Mouse (Mus musculus): ENCODE measurements around the gene Ubqln2.

The Ubqln2 gene

DNA sequence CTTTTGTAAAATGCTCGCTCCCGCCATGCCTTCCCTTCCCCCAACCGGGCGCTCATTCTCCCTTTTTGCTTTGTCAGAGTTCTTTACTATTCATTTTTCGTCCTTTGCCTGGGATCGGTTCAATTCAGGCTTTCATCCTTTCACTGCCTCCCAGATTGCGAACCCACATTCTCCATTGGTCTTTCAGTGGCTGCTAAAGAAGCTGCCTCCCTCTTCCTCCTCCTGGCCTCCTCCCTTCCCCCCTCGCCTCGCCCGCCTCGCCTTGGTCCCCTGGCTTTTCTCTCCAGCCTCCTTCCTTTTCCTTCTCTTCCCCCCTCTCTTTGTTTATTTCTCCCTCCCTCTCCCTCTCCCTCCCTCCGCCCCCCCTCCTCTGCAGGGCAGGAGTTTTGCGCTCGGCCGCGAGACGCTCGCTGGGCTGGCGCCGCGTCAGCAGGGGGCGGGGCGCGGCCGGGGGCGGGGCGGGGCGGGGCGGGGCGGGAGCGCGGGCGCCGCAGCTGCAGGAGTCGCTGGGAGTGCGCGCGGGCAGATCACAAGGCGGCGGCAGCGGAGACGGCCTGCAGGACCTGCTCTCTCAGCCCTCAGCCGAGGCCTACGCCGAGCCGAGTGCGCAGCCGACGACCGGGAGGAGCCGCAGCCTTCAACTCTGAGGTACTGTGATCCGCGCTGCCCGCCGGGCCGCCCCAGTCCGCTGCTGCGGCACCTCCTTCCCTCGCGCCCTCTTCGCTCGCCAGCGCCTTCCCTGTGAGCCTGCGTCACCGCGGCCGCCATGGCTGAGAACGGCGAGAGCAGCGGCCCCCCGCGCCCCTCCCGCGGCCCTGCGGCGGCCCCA is at the start of gene Ubqln2:
Gene Ubqln2, plus strand, starts transcription at position 540 of the 829 bp plus-strand sequence.
- DNase-seq: peak; percentile 81

DNA sequence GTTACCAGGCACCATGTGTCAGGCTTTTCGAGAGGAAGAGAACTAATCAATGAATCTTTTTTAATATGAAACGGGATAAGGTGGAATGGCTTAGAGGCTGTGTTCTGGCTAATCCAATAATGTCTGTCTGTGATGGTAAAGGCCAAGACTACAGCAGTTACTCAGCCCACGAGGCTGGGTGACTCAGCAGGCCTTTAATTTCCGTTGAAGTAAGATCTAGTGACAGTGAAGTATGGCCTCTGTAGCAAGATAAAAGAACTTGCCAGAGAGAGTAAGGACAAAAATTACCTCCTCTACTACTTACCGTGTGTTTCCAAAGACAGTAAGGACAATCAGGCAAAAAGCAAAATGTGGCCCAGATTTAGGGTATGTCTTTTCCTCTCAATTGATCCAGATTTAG is 46.1 kb upstream of the Ubqln2 start:
- DNase-seq: no peak

DNA sequence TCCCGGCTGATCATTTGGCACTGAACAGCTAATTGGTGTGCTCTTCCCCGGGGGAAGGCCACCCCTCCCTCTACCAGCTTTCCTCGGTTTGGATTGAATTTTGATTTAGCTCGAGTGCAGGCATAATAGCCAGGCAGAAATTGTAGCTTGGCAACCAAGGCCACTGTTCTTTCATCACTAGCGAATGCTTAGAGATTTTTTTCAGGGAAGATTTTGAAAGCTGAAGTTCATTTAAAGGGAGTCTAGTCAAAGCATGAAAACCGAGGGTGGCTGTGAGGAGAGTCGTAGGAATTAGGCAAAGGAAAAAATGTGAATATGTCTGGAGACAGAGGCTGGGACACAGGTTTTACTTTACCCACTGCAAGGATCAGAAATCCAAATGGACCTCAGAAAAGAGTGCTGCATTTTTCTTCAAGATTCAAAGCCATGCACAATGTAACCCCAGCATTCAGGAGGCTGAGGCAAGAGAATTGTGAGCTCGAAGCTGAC is 21.2 kb upstream of the Ubqln2 start:
- DNase-seq: peak; percentile 10

DNA sequence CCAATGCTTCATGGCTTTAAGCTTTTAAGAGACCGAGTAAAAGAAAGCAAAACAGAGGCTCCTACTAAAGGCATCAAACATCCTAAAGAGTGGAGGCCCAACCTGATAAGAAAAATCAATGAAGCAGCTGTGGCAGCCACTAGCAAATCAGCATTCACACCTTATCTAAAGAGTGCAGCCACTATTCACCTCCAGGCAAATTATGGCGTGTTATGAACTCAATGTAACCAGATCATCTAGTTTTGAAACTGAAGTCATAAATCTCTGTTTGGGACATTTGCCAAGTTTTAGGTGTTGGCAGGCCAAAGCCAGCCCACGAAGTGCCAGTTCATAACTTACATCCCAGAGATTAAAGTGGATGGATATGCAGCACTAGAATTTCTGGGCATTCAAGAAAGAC is 5.7 kb upstream of the Ubqln2 start:
- DNase-seq: no peak

DNA sequence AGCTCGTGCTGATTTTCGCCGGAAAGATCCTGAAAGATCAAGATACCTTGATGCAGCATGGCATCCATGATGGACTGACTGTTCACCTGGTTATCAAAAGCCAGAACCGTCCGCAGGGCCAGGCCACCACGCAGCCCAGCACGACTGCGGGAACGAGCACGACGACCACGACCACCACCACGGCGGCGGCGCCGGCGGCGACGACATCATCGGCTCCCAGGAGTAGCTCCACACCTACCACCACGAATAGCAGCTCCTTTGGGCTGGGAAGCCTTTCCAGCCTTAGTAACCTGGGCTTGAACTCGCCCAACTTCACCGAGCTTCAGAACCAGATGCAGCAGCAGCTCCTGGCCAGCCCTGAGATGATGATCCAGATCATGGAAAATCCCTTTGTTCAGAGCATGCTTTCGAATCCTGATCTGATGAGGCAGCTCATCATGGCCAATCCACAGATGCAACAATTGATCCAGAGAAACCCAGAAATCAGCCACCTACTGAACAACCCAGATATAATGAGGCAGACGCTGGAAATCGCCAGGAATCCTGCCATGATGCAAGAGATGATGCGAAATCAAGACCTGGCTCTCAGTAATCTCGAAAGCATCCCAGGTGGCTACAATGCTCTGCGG is 752 bp downstream of the Ubqln2 start:
- peak; percentile 8 for DNase-seq

DNA sequence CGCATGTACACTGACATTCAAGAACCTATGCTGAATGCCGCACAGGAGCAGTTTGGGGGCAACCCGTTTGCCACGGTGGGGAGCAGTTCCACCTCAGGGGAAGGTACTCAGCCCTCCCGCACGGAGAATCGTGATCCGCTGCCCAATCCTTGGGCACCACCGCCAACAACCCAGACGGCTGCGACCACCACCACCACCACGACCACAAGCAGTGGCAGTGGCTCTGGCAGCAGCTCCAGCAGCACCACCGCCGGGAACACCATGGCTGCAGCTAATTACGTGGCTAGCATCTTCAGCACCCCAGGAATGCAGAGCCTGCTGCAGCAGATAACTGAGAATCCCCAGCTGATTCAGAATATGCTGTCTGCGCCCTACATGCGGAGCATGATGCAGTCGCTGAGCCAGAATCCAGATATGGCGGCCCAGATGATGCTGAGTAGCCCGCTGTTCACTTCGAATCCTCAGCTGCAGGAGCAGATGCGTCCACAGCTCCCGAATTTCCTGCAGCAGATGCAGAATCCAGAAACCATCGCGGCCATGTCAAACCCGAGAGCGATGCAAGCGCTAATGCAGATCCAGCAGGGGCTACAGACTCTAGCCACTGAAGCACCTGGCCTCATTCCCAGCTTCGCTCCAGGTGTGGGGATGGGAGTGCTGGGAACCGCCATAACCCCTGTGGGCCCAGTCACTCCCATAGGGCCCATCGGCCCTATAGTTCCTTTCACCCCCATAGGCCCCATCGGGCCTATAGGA is 1.4 kb downstream of the Ubqln2 start:
- DNase-seq: no peak

DNA sequence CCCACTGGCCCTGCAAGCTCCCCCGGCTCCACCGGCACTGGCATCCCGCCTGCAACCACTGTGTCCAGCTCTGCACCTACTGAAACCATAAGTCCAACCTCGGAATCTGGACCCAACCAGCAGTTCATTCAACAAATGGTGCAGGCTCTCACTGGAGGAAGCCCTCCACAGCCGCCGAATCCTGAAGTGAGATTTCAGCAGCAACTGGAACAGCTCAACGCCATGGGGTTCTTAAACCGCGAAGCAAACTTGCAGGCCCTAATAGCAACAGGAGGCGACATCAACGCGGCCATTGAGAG is 2.0 kb downstream of the Ubqln2 start:
- DNase-seq: no peak

DNA sequence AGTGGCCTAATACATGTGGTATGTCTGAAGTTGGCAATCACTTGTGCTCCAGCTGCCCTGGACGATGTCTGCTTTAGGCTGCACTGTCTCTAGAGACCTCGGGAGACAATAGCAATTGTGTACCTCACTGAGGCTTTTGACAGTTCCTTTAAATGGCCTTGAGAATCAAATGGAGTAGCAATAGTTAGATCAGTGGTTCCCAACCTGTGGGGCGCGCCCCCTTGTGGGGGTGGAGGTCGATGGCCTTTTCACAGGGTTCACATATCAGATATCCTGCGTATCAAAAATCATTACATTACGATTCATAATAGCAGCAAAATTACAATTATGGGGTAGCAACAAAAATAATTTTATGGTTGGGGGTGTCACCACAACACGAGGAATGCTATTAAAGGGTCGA is 7.9 kb downstream of the Ubqln2 start:
- DNase-seq: no peak

DNA sequence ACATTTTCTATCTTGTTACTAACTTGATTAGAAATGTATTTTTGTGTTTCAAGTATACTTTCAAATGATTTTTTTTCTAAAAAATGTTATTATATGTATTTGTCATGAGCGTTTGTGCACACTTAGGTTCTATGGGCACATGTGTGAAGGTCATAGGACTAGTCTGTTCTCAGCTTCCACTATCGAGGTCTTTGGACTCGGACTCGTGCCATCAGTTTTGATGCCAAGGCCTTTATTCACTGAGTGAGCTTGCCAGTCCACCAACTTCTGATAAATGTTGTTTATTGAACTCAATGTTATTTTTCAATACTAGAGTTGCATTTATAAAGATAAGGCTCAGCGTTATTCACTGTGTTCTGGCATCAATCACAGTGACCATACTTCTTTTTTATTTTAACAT is 17.5 kb downstream of the Ubqln2 start:
- no peak for DNase-seq

DNA sequence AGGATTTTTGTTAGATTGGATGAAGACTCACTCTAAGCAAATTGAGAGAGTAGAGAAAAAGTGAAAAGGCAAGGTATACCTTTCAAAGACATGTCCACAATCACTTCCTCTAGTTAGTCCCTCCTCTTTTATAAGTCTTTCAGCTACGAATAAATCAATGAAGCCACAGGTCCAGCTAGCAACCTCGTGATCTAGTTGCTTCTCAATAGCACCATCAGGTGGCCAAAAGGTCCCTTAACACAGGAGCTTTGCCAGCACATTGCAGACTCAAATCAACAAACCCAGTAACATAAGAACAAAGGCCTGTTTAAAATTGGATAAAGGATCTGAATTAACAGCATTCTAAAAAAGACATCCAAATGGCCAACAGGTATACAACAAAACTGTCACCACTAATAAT is 30.4 kb downstream of the Ubqln2 start:
- DNase-seq: peak; percentile 9

Measured in layer of hippocampus, adult 9-11 months (tissue).